Mouse (Mus musculus): ENCODE results near the gene Fam171b.

Fam171b gene

GRCm38 (mm10) chr2:83812483-83813272 is at the start of gene Fam171b:
Gene Fam171b, plus strand, starts transcription at chr2:83812636.
- DNase-seq (ENCODE audit: low spot score in 2 of 2): peak; percentile 9 to 25

GRCm38 (mm10) chr2:83766058-83766457 is 46.4 kb upstream of the Fam171b start:
- no peak for DNase-seq (ENCODE audit: low spot score in 2 of 2)

GRCm38 (mm10) chr2:83766878-83767277 is 45.6 kb upstream of the Fam171b start:
- DNase-seq (ENCODE audit: low spot score in 2 of 2): no peak

GRCm38 (mm10) chr2:83768311-83769047 is 44.0 kb upstream of the Fam171b start:
- DNase-seq (ENCODE audit: low spot score in 2 of 2): no peak

- DNase-seq (ENCODE audit: low spot score in 2 of 2): peak in 1 of 2 experiments; percentile 29
These were observed 41.2 kb upstream of the Fam171b start for GRCm38 (mm10) chr2:83771155-83771812.

- DNase-seq (ENCODE audit: low spot score in 2 of 2): no peak
These were observed 20.9 kb upstream of the Fam171b start for GRCm38 (mm10) chr2:83791330-83792073.

GRCm38 (mm10) chr2:83792102-83792501 is 20.3 kb upstream of the Fam171b start:
- no peak for DNase-seq (ENCODE audit: low spot score in 2 of 2)

GRCm38 (mm10) chr2:83795766-83796165 is 16.7 kb upstream of the Fam171b start:
- DNase-seq (ENCODE audit: low spot score in 2 of 2): no peak

GRCm38 (mm10) chr2:83797902-83798497 is 14.4 kb upstream of the Fam171b start:
- no peak for DNase-seq (ENCODE audit: low spot score in 2 of 2)

- DNase-seq (ENCODE audit: low spot score in 2 of 2): no peak
These were observed 947 bp downstream of the Fam171b start for GRCm38 (mm10) chr2:83813273-83813892.

GRCm38 (mm10) chr2:83814009-83814408 is 1.6 kb downstream of the Fam171b start:
- no peak for DNase-seq (ENCODE audit: low spot score in 2 of 2)

- no peak for DNase-seq (ENCODE audit: low spot score in 2 of 2)
These were observed 3.7 kb downstream of the Fam171b start for GRCm38 (mm10) chr2:83816147-83816546.

- DNase-seq (ENCODE audit: low spot score in 2 of 2): no peak
These were observed 12.7 kb downstream of the Fam171b start for GRCm38 (mm10) chr2:83825161-83825560.

- no peak for DNase-seq (ENCODE audit: low spot score in 2 of 2)
These were observed 16.6 kb downstream of the Fam171b start for GRCm38 (mm10) chr2:83828895-83829539.

- DNase-seq (ENCODE audit: low spot score in 2 of 2): no peak
These were observed 20.5 kb downstream of the Fam171b start for GRCm38 (mm10) chr2:83832903-83833302.

- no peak for DNase-seq (ENCODE audit: low spot score in 2 of 2)
These were observed 23.1 kb downstream of the Fam171b start for GRCm38 (mm10) chr2:83835313-83836070.

GRCm38 (mm10) chr2:83848495-83848894 is 36.1 kb downstream of the Fam171b start:
- DNase-seq (ENCODE audit: low spot score in 2 of 2): no peak

- DNase-seq (ENCODE audit: low spot score in 2 of 2): no peak
These were observed 41.0 kb downstream of the Fam171b start for GRCm38 (mm10) chr2:83853423-83853822.

- no peak for DNase-seq (ENCODE audit: low spot score in 2 of 2)
These were observed 43.8 kb downstream of the Fam171b start for GRCm38 (mm10) chr2:83856236-83856635.
